Mouse (Mus musculus) heart, postnatal 0 days (tissue): Measurements from ENCODE around the gene Aldh1l1. TPM values are rescaled to one million over a fixed set of nuclear protein-coding genes. Genes with fewer than 3 reads are reported as not detected.

ENCODE experiments used
- ATAC-seq: fragments of 200-750 bp; cut with Nextera tagmentation; 2 replicates; pipeline ENCODE4 v1.8.0; 2017; ENCODE audit warnings: low read depth, moderate number of reproducible peaks, moderate library complexity; ENCODE audit not compliant: insufficient read depth
- DNase-seq: peaks from one replicate; pipeline ENCODE4 v3.0.0-alpha.2; 2016; ENCODE audit warnings: low spot score
- H3K27ac ChIP-seq: fragments of 300-500 bp; sonication (generic); 2 replicates; pipeline ENCODE4 v1.5.1; 2014; ENCODE audit warnings: low read depth, mild to moderate bottlenecking
- H3K27me3 ChIP-seq: fragments of 300-500 bp; sonication (generic); 2 replicates; pipeline ENCODE4 v1.6.1; 2014; ENCODE audit warnings: low read length, mixed read lengths; ENCODE audit not compliant: control insufficient read depth, insufficient read depth
- H3K36me3 ChIP-seq: fragments of 300-500 bp; sonication (generic); replicated peaks from 2 replicates; pipeline ENCODE4 v1.6.1; 2014; ENCODE audit warnings: low read length, mixed read lengths; ENCODE audit not compliant: control insufficient read depth, insufficient read depth
- H3K4me1 ChIP-seq: fragments of 300-500 bp; sonication (generic); 2 replicates; pipeline ENCODE4 v1.6.1; 2014; ENCODE audit warnings: antibody characterized with exemption; ENCODE audit not compliant: control insufficient read depth, insufficient read depth
- H3K4me2 ChIP-seq: fragments of 300-500 bp; sonication (generic); 2 replicates; pipeline ENCODE4 v1.6.1; 2014; ENCODE audit warnings: low read depth, mild to moderate bottlenecking, low read length, moderate library complexity
- H3K4me3 ChIP-seq: fragments of 300-500 bp; sonication (generic); 2 replicates; pipeline ENCODE4 v1.5.1; 2014; ENCODE audit warnings: low read depth, low read length
- H3K9ac ChIP-seq: fragments of 300-500 bp; sonication (generic); replicated peaks from 2 replicates; pipeline ENCODE4 v1.6.1; 2014; ENCODE audit warnings: low read depth, low read length, mixed read lengths
- H3K9me3 ChIP-seq: fragments of 300-500 bp; sonication (generic); replicated peaks from 2 replicates; pipeline ENCODE4 v1.6.1; 2016; ENCODE audit warnings: low read length; ENCODE audit not compliant: control insufficient read depth
- CTCF ChIP-seq: IDR thresholded peaks from 2 replicates; pipeline ENCODE4 v1.5.1; 2016; ENCODE audit warnings: antibody characterized with exemption, control low read depth, low read depth
- EP300 ChIP-seq: IDR thresholded peaks from 2 replicates; pipeline ENCODE4 v1.6.1; 2016; ENCODE audit warnings: antibody characterized with exemption, low read depth
- WGBS: fragments of 180-500 bp; shearing (Covaris S2); extraction: QIAGEN DNeasy Blood & Tissue Kit; methylation state at CpG from one replicate; pipeline ENCODE4 v1.1.7; 2014; 5-methylcytosine and 5-hydroxymethylcytosine counted together
- polyA plus RNA-seq: library from polyadenylated mRNA; unstranded; fragments of >200 nt; fragmentation: Nextera tagmentation; extraction: Ambion mirVana; gene quantifications from 2 replicates; pipeline ENCODE4 v1.2.1, GENCODE M21; 2015
- total RNA-seq: library from RNA; depleted of rRNA; stranded (reverse); fragments of >200 nt; gene quantifications from 2 replicates; pipeline ENCODE4 v1.2.3, GENCODE M21; 2014; ENCODE audit warnings: low replicate concordance; rRNA removed

Aldh1l1 gene
- total and polyA plus RNA-seq, 2 experiments from 2014 or later: 2.8 to 7.7 TPM

DNA sequence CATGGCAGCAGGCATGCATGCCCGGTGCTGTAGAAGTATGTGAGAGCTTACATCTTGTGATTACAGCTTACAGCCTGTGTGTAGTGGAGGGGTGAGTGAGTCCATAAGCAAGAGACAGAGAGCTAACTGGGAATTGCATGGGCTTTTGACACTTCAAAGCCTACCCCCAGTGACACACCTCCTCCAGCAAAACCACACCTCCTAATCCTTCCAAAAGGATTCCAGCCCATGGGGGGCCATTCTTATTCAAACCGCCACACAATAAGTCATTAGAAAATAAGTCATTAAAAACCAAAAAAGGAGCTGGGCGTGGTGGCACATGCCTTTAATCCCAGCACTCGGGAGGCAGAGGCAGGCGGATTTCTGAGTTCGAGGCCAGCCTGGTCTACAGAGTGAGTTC lies 162.2 kb downstream of the Aldh1l1 start:
- Histone ChIP-seq H3K27ac (no peak overlapping the region), H3K4me1 (no peaks in the 10 kb centered on the region), H3K27me3 (no peaks in the 10 kb centered on the region), H3K9me3 (no peaks in the 10 kb centered on the region), H3K4me3 (no peak overlapping the region), H3K9ac (no peak overlapping the region), H3K4me2 (no peak overlapping the region), H3K36me3 (peaks cover 6% of the 10 kb centered on the region; the same call in 1 of the 2 replicates)
- DNase-seq (no peak), ATAC-seq (no peak)
- no peak for TF ChIP-seq CTCF
- no peak for TF ChIP-seq EP300
- 82% methylated on average over 4 of the region's 6 CpGs for WGBS

DNA sequence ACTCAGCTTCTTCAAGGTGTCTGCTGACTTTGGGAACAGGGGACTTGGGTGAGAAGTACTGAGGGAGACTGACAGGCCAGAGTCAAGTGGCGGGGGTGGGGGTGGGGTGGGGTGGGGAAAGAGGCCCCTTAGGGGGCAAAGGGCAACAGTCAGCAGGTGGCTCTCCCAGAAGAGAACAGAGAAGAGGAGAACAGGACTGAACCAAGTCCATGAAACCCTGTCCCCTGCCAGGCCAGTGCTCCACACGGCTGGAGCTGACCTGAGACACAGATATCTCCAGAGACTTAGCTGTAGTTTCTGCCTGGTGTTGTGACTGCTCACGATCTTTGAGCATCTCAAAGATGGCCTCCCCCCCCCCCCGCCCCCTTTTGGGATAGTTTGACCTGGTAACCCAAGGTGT lies 163.1 kb downstream of the Aldh1l1 start:
- WGBS: 50% methylated on average over 3 of the region's 4 CpGs
- H3K36me3 ChIP-seq: peaks cover 2% of the 10 kb centered on the region; the same call in 1 of the 2 replicates
- no peak overlapping the region for H3K27ac ChIP-seq
- TF ChIP-seq CTCF (no peak), EP300 (no peak)
- H3K4me2 ChIP-seq: no peak overlapping the region
- ATAC-seq (no peak), DNase-seq (no peak)
- no peak overlapping the region for H3K4me3 ChIP-seq
- H3K9ac ChIP-seq: no peak overlapping the region
- H3K9me3 ChIP-seq: no peaks in the 10 kb centered on the region
- H3K4me1 ChIP-seq: no peaks in the 10 kb centered on the region
- no peaks in the 10 kb centered on the region for H3K27me3 ChIP-seq

Other genes starting within 250 kb of the Aldh1l1 start
- not detected in 2 replicates for gene Vmn1r54, start 240.1 kb upstream of the Aldh1l1 start, total RNA-seq
- not detected in 2 replicates for gene Vmn1r54, start 240.1 kb upstream of the Aldh1l1 start, polyA plus RNA-seq
- not detected in 2 replicates for gene BC048671, start 185.2 kb upstream of the Aldh1l1 start, total RNA-seq
- gene BC048671, start 185.2 kb upstream of the Aldh1l1 start, polyA plus RNA-seq: not detected in 2 replicates
- not detected in 2 replicates for gene Chst13, start 161.2 kb upstream of the Aldh1l1 start, total RNA-seq
- gene Chst13, start 161.2 kb upstream of the Aldh1l1 start, polyA plus RNA-seq: not detected in 2 replicates
- not detected in 2 replicates for gene Uroc1, start 153.1 kb upstream of the Aldh1l1 start, total RNA-seq
- gene Uroc1, start 153.1 kb upstream of the Aldh1l1 start, polyA plus RNA-seq: not detected in 2 replicates
- 21.9 and 40.3 TPM in 2 replicates for gene Zxdc, start 116.9 kb upstream of the Aldh1l1 start, total RNA-seq
- gene Zxdc, start 116.9 kb upstream of the Aldh1l1 start, polyA plus RNA-seq: 5.0 and 5.2 TPM in 2 replicates
- not detected in 2 replicates for gene Cfap100, start 57.6 kb upstream of the Aldh1l1 start, total RNA-seq
- gene Cfap100, start 57.6 kb upstream of the Aldh1l1 start, polyA plus RNA-seq: 0.04 and 0.27 TPM in 2 replicates
- 56.9 and 74.5 TPM in 2 replicates for gene Klf15, start 23.9 kb upstream of the Aldh1l1 start, total RNA-seq
- 15.6 and 23.4 TPM in 2 replicates for gene Klf15, start 23.9 kb upstream of the Aldh1l1 start, polyA plus RNA-seq
- 35.0 and 39.8 TPM in 2 replicates for gene Slc41a3, start 118.3 kb downstream of the Aldh1l1 start, total RNA-seq
- gene Slc41a3, start 118.3 kb downstream of the Aldh1l1 start, polyA plus RNA-seq: 17.5 and 23.4 TPM in 2 replicates